Mouse (Mus musculus): ENCODE measurements around the gene Sik1.

DNA sequence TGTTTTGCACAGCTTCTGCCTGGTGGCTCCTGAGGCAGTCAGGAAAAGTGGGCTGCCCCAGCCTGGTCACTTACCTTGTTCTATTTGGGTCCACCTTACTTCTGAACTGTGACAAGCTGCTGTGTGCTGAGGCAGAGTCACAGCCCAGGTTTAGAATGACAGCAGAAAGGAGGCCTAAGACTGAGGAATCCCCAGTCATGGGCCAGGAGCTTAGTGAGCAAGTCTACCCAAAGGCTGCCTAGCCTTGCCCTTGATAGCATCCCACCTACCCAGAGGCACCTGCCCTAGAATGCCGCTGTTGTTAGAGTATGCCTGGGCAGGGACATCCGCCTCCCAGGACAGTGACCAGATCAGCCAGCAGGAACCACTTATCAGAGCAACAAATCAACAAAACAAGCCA lies 3.2 kb upstream of the Sik1 start:
- TF ChIP-seq CTCF (IDR thresholded peaks at IDR 0.05; ENCODE audit: control insufficient read depth, insufficient read depth, insufficient read length) (no peak), MAX (IDR thresholded peaks at IDR 0.05) (no peak), MYOG (IDR thresholded peaks at IDR 0.05; ENCODE audit: control insufficient read depth, extremely low read depth, insufficient read length) (no peak), MYOD1 (IDR thresholded peaks at IDR 0.05; ENCODE audit: control insufficient read depth, insufficient read length, low read depth) (no peak), USF1 (IDR thresholded peaks at IDR 0.05; ENCODE audit: low read depth) (no peak), CEBPB (IDR thresholded peaks at IDR 0.05; ENCODE audit: low read depth) (no peak), FOSL1 (IDR thresholded peaks at IDR 0.05; ENCODE audit: insufficient read depth, low read length, poor library complexity, severe bottlenecking) (no peak)
